Mouse (Mus musculus) lung, adult 2 months (tissue): ENCODE measurements at regions not wholly inside any gene's neighbourhood (a gene's known extent, or its start where the extent isn't known, plus 50 kb on each side); places are given as distances from the start of the nearest gene placed in this dataset.

Experiments used
- CTCF ChIP-seq: fragments of 200-500 bp; IDR thresholded peaks from 2 replicates; pipeline ENCODE4 v1.5.1; 2011; ENCODE audit warnings: mild to moderate bottlenecking, low read length, control low read depth; ENCODE audit not compliant: insufficient read depth
- POLR2A ChIP-seq: fragments of 200-500 bp; IDR thresholded peaks from 2 replicates; pipeline ENCODE4 v1.6.1; 2011; ENCODE audit warnings: low read depth, mild to moderate bottlenecking, control low read depth, low read length, borderline replicate concordance; ENCODE audit errors: extremely low read depth

DNA sequence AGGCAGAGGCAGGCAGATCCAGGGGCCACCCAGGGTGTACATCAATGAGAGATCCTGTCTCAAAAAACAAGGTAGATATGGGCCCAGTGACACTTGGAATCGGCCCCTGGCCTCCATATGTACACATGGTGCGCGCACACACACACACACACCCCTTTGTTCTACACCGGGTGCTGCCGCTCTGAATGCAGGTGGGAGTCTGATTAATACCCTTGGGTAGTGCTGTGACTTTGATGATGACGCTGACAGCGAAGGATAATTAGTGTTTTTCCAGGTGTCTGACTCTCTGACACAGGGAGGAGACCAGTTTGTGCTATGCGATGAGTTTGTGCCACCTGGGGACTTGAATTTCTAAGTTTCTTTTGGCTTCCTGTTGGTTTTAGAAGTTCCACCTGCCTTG lies 251.3 kb downstream of the Hhipl2 start:
- TF ChIP-seq CTCF (no peak), POLR2A (no peak)
